Mouse (Mus musculus) layer of hippocampus, postnatal 36 days (tissue): ENCODE measurements at regions not wholly inside any gene's neighbourhood (a gene's known extent, or its start where the extent isn't known, plus 50 kb on each side); places are given as distances from the start of the nearest gene placed in this dataset.

Source experiments
- DNase-seq, 2 experiments: peaks; one replicate each; pipeline ENCODE4 v3.0.0; 2022

DNA sequence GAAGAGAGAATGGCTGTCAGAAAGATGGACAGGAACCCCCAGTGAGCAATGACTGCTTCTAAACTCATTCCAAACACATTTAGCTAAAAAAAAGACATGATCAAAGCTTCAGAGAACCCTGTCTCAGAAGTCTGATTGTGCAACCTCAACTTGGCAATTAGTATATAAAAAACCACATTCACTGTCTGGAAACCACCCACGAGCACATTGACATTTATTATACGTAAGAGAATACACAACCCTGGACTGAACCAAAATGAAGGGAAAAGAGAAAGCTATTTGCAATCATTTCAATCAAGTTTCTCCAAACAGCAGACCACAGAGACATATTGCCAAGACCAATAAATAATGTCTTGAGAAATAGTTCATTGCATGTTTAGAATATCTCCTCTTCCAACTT, 820.7 kb upstream of the Adgrl2 start:
- DNase-seq, result no peak

DNA sequence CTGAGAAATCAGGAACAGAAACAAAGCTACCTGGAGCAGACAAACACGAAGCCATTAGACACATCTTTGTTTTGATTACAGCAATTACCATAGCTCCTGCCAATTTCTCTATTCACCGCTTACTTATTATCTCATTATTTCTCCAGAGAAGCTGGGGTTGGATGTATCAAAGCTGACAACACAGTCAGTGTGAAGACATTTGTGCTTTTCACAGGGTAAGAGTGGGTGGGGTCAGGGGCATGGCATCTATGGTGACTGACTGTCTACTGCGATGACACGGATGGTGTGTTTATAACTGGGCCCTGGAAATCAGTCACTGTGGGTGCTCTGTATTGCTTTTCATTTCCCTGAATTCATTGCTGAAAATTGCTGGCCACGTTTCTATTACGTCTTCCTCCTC, 815.0 kb upstream of the Adgrl2 start:
- no peak for DNase-seq

DNA sequence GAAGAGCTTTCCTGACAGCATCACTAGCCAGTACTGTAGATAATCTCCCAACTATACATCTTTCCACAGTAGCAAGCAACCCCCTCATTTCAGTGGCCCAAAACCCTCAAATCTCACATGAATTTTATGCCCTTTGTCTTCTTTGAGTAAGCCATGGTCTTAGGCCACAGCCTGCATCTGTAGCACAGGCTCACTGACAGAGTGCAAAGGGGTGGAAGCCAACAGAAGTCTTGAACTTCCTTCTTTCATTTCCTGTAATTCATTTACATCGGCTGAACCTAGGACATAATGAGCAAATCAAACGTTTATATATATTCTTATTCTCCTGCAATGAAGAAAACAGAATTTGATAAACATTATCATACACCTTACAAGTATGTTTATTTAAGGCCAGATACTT, 805.8 kb upstream of the Adgrl2 start:
- no peak for DNase-seq

DNA sequence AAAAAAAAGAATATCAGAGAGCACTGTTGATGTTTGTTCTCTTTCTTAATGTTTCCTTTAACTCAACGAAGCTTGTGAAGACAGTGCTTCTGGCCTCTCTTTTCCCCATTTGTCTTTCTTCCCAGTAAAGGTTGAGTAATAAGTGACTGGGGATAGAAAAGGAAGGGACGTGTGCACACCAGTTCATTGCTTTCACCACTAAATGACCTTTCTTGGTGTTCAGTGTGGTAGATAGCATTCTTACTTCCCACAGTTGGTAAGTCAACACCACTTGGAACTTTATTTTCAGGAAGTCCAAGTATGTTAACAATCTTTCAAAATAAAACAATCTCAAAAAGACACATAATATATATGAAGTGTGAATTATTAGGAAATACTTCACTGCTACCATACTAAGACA, 801.2 kb upstream of the Adgrl2 start:
- DNase-seq, result no peak

DNA sequence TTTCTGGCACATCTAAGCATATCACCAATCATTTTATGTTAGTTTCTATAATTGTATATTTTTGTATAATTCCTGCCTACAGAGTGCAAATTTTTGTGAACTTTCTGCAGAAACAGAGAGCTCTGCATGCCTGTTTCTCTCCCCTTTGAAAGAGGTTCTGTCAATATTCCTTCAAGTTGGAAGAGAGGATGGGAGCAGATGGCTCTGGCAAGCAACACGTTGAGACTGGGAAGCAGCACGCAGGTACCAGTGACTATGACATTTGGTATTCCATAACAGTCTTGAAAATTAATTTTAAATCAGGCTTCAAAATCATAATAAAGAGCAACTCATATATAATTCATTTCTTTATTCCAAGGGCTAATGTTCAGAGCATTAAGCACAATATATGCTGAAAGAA, 795.7 kb upstream of the Adgrl2 start:
- DNase-seq, result no peak

DNA sequence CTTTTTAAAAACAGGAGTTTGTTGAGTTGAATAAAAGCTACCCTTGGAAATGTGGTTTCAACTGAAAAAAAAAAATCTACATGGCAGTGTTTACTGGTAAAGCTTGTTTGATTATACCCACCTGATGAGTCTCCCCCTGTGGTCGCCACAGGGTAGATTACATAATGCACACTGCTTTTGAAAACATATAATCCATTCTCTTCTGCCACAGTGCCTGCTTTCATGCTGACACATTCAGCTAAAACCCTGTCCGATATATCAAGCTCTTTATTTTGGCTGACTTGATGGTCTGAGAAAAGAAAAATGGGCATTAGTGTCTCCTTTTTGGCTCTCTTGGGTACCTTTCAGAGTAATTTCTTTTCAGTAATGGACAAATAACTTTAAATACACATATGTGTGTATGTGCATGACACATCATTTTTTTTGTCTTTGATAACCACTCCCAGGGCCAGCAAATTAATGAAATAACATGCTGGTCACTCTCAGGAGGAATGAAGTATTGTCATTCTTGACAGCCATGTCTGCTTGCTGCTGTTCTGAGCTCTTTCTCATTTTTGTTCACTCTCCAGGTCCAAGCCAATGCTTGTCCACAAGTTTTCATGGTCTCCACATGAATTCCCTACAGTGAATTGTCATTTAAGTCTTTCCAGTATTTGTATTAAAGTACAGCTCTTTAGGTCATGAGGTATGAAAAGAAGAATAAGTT, 793.7 kb upstream of the Adgrl2 start:
- DNase-seq, result no peak

DNA sequence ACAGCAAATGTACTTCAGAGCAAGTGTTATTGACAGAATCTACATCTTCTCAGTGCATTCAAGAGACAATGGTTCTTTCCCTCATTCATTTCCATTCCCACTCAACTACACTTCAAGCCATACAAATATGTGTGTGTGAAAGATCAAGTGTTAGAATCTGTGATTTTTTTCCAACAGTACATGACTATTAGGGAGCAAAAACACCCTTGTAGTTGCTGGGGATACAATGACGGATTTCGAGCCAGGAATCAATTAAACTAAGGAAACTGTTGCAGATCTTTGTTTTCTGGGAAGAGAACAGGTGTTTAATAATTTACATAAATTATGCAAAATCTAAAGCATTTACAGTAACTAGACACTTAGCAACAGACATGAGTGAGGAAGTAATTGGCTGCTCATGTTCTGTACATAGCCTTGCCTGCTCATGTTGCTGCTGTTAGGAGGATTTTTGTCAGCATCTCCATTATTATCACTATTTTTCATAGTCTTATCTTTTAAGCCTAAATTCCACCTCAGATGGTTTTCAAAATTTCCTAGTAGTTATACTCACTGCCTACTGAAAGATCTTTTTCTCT, 777.6 kb upstream of the Adgrl2 start:
- no peak for DNase-seq

DNA sequence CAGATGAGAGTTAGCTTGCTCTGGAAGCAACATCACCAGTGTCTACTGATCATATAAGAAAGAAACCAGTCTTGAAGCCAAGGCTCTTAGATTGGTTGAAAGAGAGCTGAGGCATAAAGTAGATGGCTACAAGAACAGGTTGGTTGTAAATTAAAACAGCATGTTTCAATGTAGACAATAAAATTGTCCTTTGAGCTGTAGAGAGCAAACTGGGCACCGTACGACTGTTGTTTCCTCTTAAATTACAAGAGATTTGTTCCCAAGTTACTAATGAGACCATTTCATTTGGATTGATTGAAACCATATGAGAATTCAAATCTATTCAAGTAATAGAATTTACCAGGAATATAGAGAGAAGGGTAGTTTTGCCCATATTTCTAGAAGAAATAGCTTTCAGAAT, 770.9 kb upstream of the Adgrl2 start:
- DNase-seq, result no peak

DNA sequence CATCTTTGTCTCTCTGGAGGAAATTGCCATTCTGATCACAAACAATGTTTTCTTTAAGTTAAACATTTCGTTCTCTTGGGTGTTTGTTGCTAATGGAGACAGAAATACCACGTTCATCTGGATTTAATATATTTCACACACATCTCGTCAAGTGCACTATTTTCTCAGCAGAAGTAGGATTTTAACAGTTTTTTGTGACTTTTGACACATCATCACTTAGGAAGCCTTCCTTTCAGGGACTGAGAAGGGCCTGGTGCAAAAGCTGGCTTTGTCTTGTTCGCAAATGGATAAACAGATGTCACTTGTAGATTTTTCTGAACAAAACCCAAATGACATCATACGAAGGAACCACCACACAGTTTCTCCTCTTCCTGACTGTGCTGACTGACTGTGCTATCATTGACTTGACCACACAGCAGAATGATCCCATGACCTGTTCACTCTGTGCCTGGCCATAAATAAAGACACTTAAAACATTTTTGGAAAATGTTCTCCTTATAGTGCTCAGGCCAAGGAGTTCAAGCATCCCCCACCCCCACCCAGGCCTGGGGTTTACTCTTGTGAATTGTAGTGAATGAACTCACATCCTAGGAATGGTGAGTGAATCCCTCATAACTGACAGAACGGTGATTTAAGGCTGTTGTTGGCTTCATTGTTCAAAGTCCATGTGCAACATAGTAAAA, 767.7 kb upstream of the Adgrl2 start:
- no peak for DNase-seq

DNA sequence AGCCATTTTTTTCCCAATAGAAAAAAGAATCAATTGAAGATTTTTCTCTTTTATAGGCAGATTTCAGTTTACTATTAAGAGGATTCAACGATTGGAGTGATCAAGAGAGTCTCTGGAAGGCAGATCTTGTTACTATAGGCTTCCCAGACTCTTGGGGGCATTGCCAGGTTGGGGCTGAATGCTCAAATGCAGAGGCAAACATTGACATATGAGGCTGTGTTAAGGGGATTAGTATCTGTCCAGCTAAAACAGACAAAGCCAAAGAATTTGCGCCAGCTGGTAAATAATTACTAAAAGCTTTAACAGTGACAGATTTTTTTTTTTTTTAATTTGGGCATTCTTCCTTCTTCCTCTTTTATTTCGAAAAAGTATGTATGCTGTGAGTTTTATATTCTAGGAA, 745.7 kb upstream of the Adgrl2 start:
- DNase-seq, result no peak

DNA sequence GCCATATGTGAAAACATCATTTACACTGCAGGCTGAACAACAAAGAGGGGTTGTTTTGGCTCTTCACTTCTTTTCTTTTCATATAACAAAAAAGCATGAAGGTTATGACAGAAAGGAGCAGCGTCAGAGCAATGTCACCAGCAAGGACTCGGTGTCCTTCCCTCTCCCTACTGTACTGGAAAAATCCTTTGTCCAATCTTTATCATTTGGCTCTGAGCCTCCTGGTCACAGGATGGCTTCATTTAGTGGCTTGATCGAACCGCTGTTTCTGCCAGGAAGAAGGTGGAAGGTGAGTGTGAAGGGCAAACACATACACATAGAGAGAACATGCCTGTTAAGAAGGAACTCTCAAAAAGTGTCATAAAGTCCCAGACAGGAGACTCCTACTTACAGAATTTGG, 735.9 kb upstream of the Adgrl2 start:
- no peak for DNase-seq

DNA sequence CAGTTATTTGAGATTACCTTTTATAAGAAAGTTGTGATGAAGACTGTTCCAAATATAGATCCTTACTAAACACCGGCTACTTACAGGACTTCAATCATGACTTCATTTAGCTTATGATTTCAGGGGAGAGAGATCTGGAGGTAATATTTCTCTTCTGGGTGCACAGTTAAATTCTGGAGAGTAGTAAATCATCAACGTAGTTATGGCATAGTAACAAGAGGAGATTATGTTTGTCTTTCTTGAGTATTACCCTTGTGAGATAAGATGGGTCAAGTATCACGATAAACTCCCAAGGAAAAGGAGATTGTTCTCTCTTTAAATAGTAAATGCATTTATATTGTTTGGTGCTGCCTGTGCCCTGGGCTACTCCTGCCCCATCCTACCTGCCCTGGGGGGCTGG, 734.5 kb upstream of the Adgrl2 start:
- no peak for DNase-seq

DNA sequence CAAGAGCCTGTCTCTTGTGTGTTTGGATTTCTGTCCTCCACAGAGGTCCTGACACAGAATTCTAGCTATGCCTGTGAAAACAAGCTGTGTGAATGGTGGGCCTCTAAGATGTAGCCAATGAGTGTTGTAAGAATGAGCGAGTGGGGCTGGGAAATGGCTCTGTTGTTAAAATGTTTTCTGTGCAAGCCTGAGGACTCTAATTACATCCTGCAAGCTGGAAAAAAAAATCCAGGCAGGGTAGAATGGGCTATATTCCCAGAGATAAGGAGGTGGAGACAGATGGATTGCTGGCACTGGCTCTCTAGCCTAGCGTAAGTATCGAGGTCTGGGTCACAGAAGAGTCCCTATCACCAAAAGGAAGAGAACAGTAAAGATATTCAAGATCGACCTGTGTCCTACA, 731.5 kb upstream of the Adgrl2 start:
- no peak for DNase-seq

DNA sequence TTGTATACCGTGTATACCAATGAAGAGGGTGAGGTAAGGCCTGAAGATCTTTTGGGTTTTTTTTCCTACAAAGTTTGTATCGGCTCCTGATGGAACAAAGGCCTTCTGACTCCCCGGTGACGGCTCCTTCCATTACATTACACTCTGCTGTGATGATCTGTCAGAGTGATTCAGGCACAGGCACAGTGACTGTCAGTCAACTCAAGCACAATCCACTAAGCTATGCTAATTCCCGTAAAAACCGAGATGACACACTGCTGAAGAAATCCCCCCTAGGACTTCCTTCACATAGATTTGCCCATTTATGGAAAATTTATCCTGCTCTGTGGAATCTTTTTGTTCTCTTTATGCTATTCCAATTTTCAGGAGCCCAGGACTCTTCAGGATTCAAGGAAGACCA, 730.0 kb upstream of the Adgrl2 start:
- no peak for DNase-seq

DNA sequence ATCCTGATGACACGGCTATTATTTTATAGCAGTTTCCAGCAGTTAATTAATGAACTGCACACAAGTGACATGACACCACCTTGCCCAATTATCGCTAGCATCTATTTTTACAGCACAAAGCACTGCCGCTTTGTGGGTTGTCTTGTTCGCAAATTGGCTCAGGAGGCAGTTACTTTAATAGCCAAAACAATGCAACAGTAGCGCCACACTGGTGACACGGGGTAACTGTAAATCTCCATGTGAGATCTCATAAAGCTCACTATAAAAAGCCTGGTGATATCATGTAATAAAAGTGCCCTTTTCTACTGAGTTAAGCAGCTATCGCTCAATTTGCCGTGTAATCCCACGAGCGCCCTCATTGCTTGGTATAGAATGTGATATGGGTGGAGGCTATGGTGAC, 715.4 kb upstream of the Adgrl2 start:
- DNase-seq, result peak; percentile 21 to 40

DNA sequence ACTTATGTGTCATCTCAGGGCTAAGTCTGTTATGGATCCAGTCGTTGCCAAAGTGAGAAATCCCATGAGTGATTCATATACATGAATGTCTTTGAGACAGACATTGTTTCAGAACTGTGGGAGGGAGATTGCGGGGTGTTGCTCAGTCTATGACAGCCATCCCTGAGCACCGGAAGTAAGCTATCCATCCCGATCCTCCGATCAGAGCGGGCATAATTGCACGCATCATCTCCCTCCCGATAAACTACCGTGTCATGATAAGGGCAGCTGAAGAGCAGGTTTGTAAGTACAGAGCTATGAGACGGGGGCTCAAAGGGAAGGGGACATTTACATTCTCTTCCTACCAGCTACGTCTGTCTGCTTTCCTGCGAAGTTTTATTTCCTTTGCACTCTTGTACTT, 715.0 kb upstream of the Adgrl2 start:
- DNase-seq, result no peak

DNA sequence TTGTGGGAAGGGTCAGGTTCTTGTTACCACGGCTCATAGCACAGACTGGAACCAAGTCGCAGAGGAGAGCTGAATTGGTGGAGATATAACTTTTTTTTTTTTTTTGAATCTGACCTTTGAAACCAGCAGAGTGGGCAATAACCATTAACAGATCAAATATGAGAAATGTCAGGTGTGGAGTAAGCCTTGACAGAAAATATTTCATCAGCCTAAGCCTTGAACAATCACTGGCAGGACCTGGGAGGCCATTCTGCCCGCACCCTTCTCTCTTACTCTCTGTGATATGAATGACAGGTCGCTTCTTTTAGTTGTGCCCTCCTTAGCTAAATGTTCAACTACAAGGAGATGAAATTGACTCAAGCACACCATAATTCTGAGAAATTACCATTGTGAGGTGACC, 714.1 kb upstream of the Adgrl2 start:
- DNase-seq, result no peak

DNA sequence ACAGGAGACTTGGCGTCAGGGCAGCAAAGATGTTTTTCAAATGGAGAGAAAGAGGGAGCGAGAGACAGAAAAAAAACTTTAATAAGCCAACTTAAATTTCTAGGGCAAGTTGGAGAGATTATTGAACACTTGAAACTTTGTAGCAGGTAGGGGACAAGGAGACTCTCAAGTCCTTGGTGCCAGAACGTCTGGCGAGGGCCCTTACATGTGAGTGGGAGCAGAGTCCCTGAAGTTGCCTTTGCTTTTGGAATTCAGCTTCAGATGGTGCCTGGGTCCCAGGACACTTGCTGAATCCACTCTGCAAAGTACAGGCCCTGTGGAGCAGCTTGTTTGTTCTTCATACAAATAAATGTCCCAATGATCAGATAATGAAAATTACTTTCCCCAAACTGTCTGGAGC, 693.2 kb upstream of the Adgrl2 start:
- DNase-seq, result no peak

DNA sequence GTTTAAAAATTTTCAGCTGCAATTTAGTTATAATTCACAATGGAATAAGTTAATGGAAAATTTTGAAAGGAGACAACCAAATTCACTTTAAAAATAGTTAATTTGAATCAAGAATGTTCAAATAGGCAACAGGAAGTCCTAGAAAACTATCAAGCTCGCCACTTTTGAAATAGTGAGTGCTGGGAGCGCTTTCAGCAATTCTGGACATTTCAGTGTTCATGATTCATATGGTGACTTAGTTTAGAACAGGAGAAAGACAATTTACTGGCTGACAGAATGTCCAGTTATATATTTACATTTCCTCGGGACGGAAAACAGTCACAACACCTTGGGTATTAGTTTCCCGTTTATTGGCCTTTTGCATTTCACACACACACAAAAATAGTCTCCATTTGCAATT, 691.9 kb upstream of the Adgrl2 start:
- DNase-seq, result no peak

DNA sequence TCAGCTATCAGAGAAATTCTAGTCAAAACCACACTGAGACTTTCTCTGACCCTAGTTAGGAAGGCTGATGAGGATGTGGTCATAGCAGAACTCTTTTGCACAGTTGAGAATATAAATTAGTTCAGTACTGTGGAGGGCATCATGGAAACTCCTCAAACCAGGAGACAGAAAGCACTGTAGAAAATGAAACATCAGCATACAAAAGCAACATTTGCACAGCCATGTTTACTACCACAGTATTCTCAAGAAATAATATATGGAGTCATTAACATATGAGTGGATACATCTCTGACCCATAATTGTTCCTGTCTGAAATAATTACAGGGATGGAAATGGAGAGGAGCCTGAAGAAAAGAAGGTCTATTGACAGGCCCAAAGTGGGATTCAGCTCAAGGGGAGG, 683.6 kb upstream of the Adgrl2 start:
- no peak for DNase-seq

DNA sequence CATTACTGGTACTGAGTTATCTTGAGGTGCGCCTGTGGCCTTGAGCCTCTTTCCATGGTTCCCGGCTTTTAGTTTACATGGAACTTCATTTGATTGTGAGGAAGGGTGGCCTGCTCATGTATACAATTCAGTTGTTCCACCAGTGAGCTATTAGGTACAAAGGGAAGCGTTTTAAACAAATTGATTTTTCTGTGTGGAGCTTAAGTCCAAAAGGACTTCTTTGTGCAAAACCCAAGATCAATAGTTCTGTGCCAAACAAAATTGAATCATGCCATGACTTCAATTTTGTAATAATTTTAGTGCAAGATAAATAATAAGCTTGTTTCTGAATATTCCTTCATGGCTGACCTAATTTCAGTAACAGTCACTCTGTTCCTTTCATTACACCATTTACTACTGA, 674.3 kb upstream of the Adgrl2 start:
- DNase-seq, result no peak

DNA sequence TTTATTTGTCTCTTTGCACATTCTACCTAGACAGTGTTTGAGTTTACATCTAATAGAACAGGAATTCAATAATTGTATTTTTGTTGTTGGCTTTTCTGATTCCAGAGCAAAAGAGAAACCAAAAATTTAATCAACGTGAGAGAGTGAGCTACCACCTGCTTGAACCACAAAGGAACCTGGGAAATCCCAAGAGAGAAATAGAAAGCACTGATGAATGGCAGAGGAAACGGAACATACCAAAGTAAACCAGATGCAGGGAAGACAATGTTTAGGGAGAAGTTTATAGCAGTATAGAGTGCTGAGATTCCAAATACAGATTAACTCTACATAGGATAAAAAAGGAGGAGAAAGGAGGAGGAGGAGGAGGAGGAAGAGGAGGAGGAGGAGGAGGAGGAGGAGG, 648.0 kb upstream of the Adgrl2 start:
- no peak for DNase-seq

DNA sequence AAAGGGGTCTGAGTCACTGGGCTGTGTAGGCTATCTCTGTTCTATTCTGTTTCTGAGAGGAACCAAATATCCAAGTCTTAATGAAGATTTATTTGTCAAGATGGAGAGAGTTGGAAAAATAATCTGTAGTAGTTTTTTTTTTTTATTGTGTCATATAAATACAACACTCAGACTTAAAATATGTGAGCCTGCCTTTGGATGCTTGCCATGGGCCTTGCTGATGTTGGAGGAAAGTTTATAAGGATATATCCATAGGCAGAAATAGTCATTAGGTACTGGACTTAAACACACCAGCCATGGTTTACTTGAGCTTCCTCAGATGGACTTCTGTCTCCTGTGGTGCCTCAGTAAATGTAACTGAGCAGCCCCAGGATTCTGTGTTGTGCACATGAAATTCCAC, 635.8 kb upstream of the Adgrl2 start:
- no peak for DNase-seq

DNA sequence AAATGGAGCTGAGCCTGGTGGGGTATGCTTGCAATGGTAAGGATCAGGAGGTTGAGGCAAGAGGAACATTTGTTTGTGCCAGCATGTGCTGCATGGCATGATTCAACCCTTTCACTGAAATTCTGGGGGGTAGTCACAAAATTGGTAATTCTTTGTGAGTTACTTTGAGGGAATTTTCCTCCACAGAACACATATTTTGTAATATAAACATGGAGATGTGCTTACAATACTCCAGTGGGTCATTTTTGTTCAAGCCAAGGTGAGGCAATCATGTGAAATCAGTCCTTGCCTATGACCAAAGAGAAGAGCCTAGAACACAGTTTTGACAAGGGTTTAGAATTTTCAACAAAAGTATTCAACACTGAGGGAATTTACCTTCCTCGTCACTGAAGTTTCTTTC, 635.1 kb upstream of the Adgrl2 start:
- no peak for DNase-seq

DNA sequence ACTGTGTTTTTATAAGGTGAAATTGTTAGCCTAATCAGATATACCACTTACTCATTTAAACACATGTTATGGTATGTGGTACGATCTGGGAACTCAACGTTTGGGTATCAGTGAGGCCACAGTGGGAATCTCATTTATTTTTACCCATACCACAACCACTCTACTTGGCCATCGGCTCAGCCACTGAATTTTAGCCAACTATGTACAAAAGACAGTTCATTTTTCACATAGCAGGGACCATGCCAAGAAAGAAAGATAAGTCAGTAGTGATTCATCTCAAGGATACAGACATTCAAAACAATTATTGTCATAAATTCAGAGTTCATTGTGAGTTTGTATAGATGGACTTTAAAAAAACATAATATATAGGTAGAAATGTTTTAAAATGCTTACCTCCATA, 634.7 kb upstream of the Adgrl2 start:
- DNase-seq, result no peak
